Mouse (Mus musculus): Measurements from ENCODE around the gene Insc. TPM values are rescaled to one million over a fixed set of nuclear protein-coding genes. Genes with fewer than 3 reads are reported as not detected.
"Not testable (repeated sequence)": the region's sequence is repeated elsewhere in the genome, so short reads cannot be mapped to it uniquely, and the experiment has no call there.

Gene Insc
- not detected in 2 replicates for total RNA-seq (2015; ENCODE audit: low replicate concordance)
- not detected in 2 replicates for total RNA-seq (2017; ENCODE audit: low replicate concordance)

GRCm38 (mm10) chr7:114743022-114743780 is at the start of gene Insc:
Insc (plus strand) TSS chr7:114743694.
- no peak for ATAC-seq (replicated peaks; ENCODE audit: low FRiP score, poor library complexity, severe bottlenecking)

DNA sequence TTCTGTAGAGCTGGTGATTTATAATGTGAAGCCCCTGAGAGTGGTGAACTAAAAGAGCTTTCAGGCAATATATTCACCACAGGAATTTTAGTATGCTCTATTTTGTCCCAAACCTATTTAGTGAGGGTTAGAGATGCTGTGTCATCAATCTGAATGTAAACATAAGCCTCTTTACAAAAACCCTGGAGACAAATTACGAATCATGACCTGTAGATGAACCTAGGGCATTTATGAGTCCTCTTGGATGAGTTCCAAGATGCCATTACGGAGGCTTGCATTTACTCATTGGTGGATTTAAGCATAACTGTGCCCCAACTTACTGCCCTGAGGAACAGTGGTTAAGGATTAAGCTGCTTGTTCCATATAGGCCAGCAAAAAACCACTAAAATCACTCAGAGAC is 42.6 kb upstream of the Insc start:
- no peak for ATAC-seq (replicated peaks; ENCODE audit: low FRiP score, poor library complexity, severe bottlenecking)

GRCm38 (mm10) chr7:114706716-114707115 is 36.8 kb upstream of the Insc start:
- no peak for ATAC-seq (replicated peaks; ENCODE audit: low FRiP score, poor library complexity, severe bottlenecking)

DNA sequence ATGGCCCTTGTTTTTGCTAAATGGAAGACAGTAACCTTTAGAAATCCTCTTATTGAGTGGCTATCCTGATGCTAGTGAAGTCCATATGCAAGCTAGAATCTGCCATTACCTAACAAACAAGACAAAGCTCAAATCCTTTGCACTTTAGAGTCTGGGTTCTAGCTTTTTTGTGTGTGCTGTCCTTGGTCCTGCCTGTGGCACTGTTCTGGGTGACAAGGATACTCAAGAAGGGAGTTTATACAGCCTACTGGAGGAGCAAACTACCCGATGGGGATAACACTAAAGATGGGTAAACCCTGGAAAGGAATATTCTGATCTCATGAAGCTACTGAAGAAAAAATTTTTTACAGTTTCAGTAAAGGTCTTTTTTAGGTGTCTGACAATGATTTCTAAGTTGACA is 36.1 kb upstream of the Insc start:
- ATAC-seq (replicated peaks; ENCODE audit: low FRiP score, poor library complexity, severe bottlenecking), result no peak

- no peak for ATAC-seq (replicated peaks; ENCODE audit: low FRiP score, poor library complexity, severe bottlenecking)
Measured at GRCm38 (mm10) chr7:114710419-114710818, 33.1 kb upstream of the Insc start.

GRCm38 (mm10) chr7:114712523-114712922 is 31.0 kb upstream of the Insc start:
- no peak for ATAC-seq (replicated peaks; ENCODE audit: low FRiP score, poor library complexity, severe bottlenecking)

DNA sequence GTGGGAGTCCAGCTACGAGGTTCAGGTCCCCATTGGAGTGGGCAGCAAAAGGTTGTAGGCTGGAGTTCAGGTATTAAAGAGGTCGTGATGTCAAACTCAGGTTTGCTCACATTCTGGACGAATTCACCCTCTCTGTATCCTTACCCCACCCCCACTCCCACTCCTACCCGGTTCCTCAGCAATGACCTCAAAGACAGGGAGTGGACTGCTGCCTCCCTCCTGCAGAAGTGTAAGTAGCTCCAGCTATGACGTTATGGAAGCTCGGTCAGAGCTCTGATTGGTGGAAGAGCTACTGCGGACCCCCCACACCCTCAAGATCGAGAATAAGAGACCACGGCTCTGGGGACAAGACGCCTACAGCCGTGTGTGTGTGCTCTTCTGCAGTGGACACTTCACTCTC is 25.2 kb upstream of the Insc start, which contains the start of gene Calcb:
Gene Calcb (plus strand): TSS at position 344 of the 400 bp plus-strand sequence.
- no peak for ATAC-seq (replicated peaks; ENCODE audit: low FRiP score, poor library complexity, severe bottlenecking)

DNA sequence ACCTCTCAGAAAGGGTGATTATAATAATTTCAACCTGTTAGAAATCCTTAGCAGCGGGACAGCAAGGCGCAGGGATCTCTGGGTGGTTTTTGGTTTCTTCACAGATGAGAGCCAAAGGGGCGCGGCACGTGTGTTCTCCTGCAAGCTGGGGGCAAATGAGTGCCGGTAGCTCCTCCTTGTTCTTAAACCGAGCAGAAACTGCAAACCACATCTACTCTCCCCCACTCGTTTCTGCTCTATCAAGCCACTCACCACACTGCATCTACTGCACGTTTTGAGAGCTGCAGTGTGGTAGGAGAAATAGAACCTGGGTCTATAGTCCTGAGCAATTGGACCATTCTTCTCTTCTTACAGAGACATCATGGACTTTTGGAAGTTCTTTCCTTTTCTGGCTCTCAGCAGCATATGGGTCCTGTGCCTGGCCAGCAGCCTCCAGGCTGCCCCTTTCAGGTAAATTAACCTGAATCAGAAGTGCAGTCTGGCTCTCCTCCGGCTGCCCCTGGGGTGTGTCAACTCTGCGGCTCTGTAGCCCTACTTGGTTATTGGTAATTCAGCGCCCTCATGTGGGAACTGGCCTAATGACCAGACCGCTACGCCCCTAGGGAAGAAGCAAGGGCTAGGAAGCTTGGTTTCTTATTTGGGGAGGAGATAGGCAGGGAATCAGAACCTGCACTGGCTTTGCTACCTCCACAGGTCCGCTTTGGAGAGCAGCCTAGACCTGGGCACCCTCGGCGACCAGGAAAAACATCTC is 23.9 kb upstream of the Insc start:
- ATAC-seq (replicated peaks; ENCODE audit: low FRiP score, poor library complexity, severe bottlenecking), result no peak

GRCm38 (mm10) chr7:114729696-114730095 is 13.8 kb upstream of the Insc start:
- not testable (repeated sequence) for ATAC-seq (replicated peaks; ENCODE audit: low FRiP score, poor library complexity, severe bottlenecking)

DNA sequence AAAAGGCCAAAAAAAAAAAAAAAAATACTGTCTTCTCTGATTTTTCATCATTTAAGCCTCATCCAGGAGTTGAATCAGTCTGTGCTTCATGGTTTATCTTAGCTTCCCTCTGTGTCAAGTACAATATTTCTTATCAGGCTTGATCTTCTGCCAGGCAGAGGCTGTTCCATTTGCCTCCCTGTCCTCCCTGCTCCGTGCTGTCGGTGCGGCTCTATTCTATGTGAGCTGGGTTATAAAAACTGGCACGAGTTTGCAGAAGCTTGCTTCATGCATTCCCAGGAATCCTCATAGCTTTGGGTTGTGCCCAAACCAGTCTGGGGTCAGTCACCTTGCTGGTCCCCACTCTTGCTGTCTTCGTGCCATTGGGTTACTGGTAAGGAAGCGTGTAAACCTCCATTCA is 12.3 kb upstream of the Insc start:
- no peak for ATAC-seq (replicated peaks; ENCODE audit: low FRiP score, poor library complexity, severe bottlenecking)

- ATAC-seq (replicated peaks; ENCODE audit: low FRiP score, poor library complexity, severe bottlenecking), result not testable (repeated sequence)
Measured at GRCm38 (mm10) chr7:114731700-114732099, 11.8 kb upstream of the Insc start.

- ATAC-seq (replicated peaks; ENCODE audit: low FRiP score, poor library complexity, severe bottlenecking), result no peak
Measured at GRCm38 (mm10) chr7:114736256-114736655, 7.2 kb upstream of the Insc start.

DNA sequence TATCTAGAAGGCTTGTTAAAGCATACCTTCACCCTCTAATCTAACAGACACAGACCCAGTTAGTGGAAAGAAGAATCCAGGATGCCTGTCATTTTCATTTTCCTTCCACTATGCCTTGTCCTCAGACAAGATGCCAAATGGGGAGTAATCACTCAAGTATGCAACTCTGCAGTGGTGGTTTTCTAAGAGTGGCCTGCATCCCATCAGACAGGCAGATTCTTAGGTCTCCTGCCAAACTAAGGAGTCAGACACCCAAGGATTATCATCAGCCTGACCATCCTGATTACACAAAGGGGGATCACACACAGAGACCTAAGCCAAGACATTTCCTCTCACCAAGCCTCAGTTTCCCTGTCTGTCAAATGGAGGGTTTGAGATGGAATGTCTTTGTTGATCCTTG is 5.3 kb upstream of the Insc start:
- no peak for ATAC-seq (replicated peaks; ENCODE audit: low FRiP score, poor library complexity, severe bottlenecking)

GRCm38 (mm10) chr7:114740360-114741165 is 2.9 kb upstream of the Insc start:
- ATAC-seq (replicated peaks; ENCODE audit: low FRiP score, poor library complexity, severe bottlenecking), result no peak

- ATAC-seq (replicated peaks; ENCODE audit: low FRiP score, poor library complexity, severe bottlenecking), result no peak
Measured at GRCm38 (mm10) chr7:114744639-114745245, 1.2 kb downstream of the Insc start.

DNA sequence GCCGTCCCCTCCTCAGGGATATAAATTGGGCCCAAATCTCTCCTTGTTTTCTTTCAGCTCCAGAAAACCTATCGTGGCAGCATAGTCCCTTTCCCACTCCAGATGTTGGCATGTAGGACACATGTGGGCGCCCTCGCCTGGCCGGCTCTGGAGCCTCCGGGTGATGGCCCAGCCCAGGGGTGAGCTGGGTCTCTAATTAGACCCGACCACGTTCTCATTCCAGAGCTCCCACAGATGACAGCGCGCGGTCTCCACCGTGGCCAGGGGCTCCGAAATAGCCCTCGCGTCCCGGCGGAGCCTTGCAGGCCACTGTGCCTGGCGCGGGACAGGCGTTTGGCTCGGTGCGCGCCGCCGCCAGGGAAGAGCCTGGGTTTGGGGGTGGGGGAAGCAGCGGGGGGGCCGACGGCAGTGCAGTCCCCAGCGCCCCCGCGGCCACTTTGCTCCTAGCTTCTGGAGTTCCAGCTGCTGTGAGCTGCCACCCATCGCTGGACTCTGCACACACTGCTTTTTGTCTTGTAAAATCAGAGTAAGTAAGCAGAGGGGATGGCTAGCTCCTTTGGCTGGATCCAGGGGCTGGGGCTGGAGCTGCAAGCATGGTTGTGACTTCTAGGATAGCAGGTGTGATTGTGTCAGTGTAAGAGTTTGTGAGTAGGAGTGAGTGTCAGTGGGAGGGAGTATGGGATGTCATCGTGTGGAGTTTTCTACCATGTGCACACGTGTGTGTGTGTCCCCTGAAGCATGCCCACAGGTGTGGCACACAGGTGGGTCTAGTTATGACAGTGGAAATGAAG is 2.2 kb downstream of the Insc start:
- no peak for ATAC-seq (replicated peaks; ENCODE audit: low FRiP score, poor library complexity, severe bottlenecking)

DNA sequence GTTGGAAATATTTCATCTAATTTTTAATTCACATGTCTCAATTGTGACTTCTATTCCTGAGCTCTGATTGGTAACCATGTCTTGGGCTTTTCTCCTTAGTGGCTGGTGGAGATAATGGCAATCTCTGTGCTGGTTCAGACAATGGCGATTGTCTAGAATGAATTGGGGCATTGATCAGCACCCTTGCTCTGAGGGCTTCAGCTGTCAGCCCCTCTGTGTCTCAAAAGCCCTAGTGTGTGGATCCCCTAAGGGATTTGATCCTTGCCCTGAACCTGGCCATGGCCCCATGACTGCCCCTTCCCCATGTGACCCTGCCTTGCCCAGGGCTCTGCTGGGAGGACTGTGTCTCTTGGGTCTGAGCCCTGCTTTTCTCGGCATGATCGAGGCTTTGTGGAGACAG is 4.1 kb downstream of the Insc start:
- no peak for ATAC-seq (replicated peaks; ENCODE audit: low FRiP score, poor library complexity, severe bottlenecking)

- no peak for ATAC-seq (replicated peaks; ENCODE audit: low FRiP score, poor library complexity, severe bottlenecking)
Measured at GRCm38 (mm10) chr7:114748239-114748638, 4.7 kb downstream of the Insc start.

- ATAC-seq (replicated peaks; ENCODE audit: low FRiP score, poor library complexity, severe bottlenecking), result no peak
Measured at GRCm38 (mm10) chr7:114753471-114753870, 10.0 kb downstream of the Insc start.

Data from erythroblast, adult 5-6 weeks (primary cell).